Mouse (Mus musculus) brain, embryonic 14.5 days (tissue): Measurements from ENCODE around the gene Figla.

ENCODE experiments used
- CTCF ChIP-seq: fragments of 200-500 bp; IDR thresholded peaks from 2 replicates; pipeline ENCODE4 v1.5.1; 2012; ENCODE audit warnings: inconsistent platforms, mild to moderate bottlenecking, moderate library complexity, borderline replicate concordance; ENCODE audit not compliant: insufficient read depth, insufficient read length; ENCODE audit errors: extremely low read depth
- POLR2A ChIP-seq: fragments of 200-500 bp; IDR thresholded peaks from 2 replicates; pipeline ENCODE4 v1.6.1; 2012; ENCODE audit warnings: mild to moderate bottlenecking, inconsistent platforms, borderline replicate concordance; ENCODE audit not compliant: poor library complexity, insufficient read depth, insufficient read length, severe bottlenecking; ENCODE audit errors: extremely low read depth

DNA sequence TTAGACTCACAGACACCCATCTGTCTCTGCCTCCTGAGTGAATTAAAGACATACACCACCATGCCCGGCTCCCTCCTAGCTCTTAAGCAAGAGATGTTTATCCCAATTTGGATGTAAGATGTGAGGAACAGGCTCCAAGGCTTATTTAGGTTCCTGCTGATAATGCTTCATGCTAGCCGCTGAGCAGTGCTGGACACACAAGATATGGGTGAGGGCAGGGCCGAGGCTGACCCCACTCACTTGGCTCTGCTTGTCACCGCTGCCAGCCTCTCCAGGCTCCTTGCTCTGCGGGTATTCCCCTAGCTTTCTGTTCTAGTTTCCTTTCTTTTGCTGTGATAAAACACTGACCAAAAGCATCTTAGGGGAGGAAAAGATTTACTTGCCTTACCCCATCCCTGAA lies 37.6 kb downstream of the Figla start:
- no peak for TF ChIP-seq CTCF
- TF ChIP-seq POLR2A, result no peak
